Mouse (Mus musculus): ENCODE measurements around the gene Palm2.

Gene Palm2

DNA sequence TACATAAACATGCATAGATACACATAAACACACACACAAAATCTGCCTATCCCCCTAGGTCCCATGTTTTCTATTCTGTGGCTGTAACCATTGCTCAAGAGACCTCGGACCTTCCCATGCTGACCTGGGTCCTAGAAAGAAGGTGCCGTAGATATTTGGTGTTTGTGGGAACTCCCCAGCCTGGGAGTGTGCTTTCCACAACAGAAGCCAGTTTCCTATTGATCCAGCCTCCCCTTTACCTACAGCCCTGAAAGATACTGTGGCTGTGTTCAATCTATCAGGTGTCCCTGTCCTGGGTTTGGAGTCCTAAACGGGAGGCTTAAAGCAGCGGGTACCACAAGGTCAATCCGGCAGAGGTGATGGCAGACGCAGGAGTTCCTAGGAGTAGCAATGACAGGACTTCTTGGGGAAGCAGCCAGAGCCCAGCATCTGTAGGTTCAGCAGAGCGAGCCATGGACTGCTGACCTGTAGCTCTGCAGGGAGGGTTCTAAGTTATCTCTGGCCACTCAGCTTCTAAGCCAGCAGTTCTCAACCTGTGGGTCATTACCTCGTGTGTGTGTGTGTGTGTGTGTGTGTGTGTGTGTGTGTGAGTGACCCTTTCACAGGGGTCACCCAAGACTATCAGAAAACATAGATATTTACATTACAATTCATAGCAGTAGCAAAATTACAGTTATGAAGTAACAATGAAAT lies 79.3 kb downstream of the Palm2 start:
- DNase-seq (ENCODE audit: extremely low read depth, low read depth), result no peak

DNA sequence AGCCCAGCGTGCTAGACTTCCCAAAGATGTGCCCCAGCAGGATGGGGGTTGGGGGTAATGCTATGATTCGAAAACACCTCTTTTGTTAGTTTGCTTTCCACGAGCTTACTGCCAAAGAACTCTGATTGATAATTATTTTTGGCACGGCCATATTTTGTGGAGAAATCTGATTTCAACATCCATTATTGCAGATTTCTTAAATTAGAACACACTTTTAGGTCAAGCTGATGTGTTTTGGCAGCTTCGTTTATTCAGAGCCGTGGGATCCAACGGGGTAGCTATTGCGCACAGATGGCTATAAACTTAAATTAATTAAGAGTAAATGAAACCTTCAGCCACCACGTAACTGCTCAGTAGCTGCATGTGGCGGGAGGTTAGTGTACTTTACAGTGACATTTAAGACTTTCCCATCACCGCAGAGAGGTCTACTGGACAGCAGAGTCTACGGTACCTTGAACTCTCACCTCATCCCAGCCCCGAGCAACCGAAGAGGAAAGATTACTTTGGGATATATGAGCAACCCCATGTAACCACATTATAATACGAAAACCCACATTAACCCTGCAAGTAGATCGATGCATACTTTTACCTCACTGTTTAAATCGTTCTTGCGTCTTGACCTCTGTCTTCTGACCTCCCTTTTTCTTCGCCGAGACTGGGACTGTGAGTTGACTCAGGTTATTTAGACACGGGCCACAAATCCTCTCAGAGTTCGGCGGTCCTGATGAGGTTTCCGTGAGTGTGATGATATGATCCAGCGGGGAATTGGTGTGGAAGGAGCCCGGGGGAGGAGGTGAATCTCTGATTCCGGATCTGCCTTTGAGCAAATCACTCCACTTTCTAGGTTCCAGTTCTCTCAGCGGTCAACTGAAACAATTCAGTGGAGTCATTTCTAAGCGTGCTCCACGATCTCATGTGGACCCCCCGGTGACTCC lies 80.2 kb downstream of the Palm2 start:
- no peak for DNase-seq (ENCODE audit: extremely low read depth, low read depth)

- DNase-seq (ENCODE audit: extremely low read depth, low read depth), result no peak
Measured at GRCm38 (mm10) chr4:57515356-57515755, 81.3 kb downstream of the Palm2 start.

- DNase-seq (ENCODE audit: extremely low read depth, low read depth), result no peak
Measured at GRCm38 (mm10) chr4:57523456-57523855, 89.4 kb downstream of the Palm2 start.

GRCm38 (mm10) chr4:57524461-57524860 lies 90.4 kb downstream of the Palm2 start:
- no peak for DNase-seq (ENCODE audit: extremely low read depth, low read depth)

DNA sequence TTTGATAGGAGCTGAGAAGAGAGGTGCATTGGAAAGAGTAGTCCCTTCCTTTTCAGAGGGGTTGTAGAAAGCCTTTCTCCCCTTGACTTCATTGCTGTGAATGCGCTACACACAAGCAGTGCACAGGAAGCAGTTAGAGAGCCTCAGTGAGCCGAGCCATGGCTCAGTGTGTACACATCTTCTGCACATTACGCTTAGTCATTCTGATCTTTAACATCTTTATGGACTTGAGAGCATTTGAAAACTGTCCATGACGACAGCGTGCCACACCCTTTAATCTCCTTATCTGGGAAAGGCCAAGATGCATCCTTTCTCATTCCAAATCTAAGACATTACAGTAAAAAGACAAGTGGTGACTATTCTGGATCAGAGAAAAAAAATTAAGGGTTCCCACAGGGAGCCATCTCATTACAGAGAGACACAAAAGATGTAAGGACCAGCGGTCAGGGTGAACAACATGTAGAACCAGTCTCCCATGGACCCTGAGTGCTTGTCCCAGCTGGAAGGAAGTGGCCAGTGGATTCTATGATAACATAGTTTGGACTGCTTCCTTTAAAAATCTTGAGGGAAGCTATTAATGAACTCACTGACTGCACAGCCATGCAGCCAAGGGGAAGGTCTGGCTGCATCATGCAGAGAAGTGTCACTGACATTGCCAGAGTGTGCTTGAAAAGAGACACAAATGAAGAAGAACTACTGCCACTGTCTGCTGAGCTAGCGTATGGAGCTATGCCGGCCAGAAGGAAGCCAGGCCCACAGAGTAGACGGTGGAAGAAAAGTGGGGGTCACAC lies 91.4 kb downstream of the Palm2 start:
- no peak for DNase-seq (ENCODE audit: extremely low read depth, low read depth)

DNA sequence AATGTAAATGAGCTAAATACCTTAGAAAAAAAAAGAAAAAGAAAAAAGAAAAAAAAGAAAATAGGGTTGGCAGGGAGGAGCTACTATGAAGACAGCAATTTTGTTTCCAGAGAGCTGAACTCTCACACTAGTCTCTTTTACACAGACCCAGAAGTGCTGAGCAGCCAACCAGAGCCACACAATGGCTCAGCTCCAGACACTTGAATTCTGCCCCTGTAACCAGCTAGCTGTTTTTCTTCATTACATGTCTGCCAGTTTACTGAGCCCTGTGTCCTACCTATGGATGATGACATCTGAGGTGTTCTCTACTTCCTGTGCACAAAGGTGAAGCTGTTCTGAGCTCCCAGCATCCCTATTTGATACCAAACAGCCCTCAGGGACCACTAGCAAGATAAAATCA lies 94.2 kb downstream of the Palm2 start:
- no peak for DNase-seq (ENCODE audit: extremely low read depth, low read depth)

- DNase-seq (ENCODE audit: extremely low read depth, low read depth), result no peak
Measured at GRCm38 (mm10) chr4:57533686-57534085, 99.6 kb downstream of the Palm2 start.

DNA sequence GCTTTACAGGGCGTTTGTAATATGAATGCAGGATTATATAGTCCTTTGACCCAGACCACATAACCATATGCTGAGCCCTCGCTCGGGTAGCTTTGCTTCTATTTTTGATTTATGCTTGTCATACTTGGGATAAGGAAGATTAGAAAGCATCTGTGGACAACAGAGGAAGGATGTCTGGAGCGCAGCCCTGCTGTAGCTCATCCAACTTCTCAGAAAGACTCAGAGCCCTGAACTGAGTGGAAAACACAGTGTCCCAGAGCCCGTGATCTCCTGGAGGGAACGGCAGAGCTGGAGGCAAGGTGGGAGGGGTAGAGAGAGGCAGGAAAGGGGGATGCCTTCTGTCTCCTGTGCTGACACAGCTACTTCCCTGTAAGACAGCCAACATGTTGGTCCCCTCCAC lies 100.2 kb downstream of the Palm2 start:
- DNase-seq (ENCODE audit: extremely low read depth, low read depth), result no peak

DNA sequence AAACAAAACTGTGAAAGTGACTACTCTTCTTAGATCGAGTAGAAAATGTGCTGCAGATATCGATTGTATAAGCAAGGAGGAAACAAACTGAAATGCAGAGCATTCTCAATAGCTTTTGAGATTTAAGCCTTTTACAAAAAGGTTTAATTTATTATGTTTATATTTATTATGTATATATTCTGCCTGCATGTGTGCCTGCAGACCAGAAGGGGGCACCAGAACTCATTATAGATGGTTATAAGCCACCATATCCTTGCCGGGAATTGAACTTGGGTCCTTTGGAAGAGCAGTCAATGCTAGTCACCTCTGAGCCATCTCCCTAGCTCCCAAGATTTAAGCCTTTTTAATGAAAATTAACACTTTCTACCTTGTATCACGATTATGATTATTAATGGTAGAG lies 101.0 kb downstream of the Palm2 start:
- DNase-seq (ENCODE audit: extremely low read depth, low read depth), result no peak

DNA sequence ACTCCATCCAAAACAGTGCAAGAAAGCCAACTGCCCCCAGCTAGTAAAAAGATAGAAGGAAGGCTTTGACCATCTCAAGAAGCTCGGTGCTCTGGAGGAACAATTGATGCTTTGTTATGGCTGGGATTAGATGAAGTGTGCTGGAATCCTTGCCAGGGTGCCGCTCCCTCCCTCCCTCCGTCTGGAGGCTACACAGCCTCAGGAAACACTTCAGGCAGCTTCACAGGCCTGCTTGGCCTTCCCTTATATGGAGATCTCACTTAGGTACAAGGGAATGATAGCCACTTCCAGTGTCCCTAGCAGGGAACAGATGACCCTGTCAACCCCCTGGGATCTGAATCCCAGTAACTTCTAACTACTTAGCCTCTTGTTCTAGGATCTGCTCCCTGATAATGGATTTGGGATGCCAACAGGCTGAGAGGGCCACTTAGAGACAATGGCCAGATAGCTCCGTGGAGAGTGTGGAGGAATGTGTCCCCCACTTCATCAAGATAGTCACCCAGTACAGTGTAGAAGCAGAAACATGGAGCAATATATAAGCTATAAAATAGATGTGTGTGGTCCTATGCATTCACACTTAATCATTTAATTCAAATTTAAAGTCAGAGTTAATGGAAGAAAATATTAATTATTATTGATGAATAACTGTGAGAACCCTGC lies 104.1 kb downstream of the Palm2 start:
- DNase-seq (ENCODE audit: extremely low read depth, low read depth), result no peak

DNA sequence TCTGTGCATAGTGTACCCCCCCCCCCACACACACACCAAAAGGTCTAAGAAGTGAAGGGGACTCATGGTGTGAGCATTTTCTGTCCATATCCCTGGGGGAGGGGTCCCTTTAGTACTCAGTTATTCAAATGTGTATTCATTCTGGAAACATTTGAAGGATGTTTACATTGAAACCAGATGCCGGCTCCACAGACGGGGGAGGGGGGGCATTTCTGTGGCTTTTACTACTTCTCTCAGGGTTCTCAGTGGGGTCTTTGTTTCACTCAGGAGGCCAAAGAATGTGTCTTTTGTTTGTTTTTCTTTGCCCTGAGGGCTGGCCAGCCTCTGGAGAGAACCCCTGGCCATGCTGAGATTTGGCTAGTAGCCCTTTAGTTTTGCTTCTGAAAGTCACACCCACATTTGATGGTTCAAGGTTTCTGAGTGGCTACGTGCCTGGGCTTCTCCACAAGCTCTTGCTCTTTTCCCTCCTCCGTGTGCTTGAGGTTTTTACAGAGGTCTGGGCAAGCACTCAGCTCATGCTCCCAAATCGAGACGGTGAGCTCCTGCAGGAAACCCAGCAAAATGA lies 109.7 kb downstream of the Palm2 start:
- DNase-seq (ENCODE audit: extremely low read depth, low read depth), result no peak

DNA sequence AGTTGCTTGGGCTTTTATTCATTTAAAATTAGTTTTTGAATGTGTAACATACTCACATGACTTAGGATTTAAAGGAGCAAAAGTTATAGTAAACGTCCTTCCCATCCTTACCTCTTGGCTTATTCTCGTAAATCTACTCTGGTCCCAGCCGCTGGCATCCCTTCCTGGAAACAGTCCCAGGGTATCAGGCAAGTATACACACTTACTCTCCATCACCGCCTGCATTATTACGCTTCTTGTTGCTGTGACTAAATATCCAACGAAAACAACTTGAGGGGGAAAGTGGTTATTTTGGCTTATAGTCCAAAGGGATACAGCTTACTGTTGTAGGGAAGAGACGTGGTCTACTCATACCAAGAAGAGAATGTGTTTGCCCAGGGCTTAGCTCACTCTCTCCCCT lies 113.7 kb downstream of the Palm2 start:
- no peak for DNase-seq (ENCODE audit: extremely low read depth, low read depth)

- DNase-seq (ENCODE audit: extremely low read depth, low read depth), result no peak
Measured at GRCm38 (mm10) chr4:57550216-57550615, 116.2 kb downstream of the Palm2 start.

GRCm38 (mm10) chr4:57557102-57557501 lies 123.1 kb downstream of the Palm2 start:
- DNase-seq (ENCODE audit: extremely low read depth, low read depth), result no peak

DNA sequence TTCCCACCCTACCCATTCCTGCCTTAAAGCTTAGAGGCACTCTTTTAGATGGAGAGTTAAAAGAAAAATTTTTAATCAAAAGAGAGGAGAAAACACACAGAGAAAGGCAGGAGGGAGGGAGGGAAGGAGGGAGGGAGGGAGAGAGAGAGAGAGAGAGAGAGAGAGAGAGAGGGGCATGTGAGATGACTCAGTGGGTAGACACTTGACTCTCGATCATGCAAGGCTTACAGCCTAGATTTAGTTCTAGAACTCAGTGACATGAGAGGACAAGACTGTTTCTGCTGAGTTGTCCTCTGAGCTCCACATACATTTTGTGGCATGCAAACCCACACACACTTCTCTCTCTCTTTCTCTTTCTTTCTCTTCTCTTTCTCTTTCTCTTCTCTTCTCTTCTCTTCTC lies 125.4 kb downstream of the Palm2 start:
- no peak for DNase-seq (ENCODE audit: extremely low read depth, low read depth)

GRCm38 (mm10) chr4:57560010-57560409 lies 126.0 kb downstream of the Palm2 start:
- DNase-seq (ENCODE audit: extremely low read depth, low read depth), result no peak

GRCm38 (mm10) chr4:57561055-57561454 lies 127.0 kb downstream of the Palm2 start:
- DNase-seq (ENCODE audit: extremely low read depth, low read depth), result no peak

DNA sequence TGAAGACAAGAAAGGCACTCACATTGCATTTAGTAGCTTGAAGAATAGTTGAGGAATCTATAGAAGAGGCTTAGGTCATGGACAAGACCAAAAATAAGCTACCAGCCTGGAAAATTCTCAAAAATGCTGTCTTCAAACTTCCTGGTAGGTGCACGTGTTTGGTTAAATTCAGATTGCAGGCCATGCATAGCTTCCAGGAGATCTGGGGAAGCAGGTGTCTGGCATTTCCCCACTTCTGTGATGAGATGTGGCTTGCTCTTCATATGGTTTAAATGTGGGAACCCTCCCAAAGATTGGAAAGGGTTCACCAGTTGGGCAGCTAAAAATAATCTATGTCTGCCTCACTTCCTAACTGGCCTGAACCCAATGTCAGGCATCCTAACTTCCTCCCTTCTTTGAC lies 131.2 kb downstream of the Palm2 start:
- no peak for DNase-seq (ENCODE audit: extremely low read depth, low read depth)

DNA sequence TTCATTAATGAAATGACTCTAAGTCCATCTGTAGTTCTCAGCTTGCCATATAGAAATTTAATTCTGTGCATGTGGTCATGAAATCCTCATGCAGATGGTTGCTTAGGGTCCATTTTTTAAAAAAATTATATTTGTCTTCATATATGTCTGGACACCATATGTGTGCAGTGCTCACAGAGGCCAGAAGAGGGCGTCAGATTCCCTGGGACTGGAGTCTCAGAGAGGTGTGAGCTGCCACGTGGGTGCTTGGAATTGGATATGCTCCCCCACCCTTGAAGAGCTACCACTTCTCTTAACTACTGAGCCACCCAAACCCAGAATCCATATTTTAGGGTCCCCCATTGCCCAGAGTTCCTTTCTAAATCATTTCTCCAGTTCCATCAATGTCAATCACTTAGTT lies 131.8 kb downstream of the Palm2 start:
- no peak for DNase-seq (ENCODE audit: extremely low read depth, low read depth)

DNA sequence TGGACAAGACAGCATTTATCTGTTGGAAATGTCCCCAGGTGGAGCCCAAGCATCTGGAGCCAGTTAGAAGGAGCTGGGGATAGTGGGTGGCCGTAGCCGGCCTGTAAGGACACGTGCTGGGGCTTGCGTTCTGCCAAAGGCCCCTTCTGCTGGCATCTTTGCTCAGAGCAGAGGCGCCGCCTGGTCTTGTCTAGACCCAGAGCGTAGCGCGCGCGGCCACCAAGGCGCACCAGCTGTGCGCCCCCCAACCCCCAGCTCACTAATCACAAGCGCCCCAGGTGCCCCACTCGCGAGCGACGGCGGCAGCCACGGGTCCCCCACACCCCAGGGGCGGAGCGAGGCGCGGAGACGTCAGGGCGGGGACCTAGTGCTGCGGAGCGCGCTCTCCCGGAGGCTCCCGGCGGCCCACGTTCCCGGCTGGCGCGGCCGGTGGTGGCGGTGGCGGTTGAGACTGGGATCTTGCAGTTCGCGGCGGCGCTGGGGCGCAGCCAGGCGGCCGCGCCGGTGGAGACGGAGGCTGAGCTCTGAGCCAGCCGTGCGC lies 133.7 kb downstream of the Palm2 start, which contains the start of gene Pakap:
Gene Pakap (plus strand): TSS at position 514 of the 541 bp plus-strand sequence.
- DNase-seq (ENCODE audit: extremely low read depth, low read depth), result no peak

Data from MEL-GATA-1-ER (cell line).